Mouse (Mus musculus): Measurements from ENCODE around the gene Pdgfra. TPM values are rescaled to one million over a fixed set of nuclear protein-coding genes. Genes with fewer than 3 reads are reported as not detected.

Pdgfra gene
- polyA plus RNA-seq, 1 experiment from 2014 or later: 20.4 TPM

DNA sequence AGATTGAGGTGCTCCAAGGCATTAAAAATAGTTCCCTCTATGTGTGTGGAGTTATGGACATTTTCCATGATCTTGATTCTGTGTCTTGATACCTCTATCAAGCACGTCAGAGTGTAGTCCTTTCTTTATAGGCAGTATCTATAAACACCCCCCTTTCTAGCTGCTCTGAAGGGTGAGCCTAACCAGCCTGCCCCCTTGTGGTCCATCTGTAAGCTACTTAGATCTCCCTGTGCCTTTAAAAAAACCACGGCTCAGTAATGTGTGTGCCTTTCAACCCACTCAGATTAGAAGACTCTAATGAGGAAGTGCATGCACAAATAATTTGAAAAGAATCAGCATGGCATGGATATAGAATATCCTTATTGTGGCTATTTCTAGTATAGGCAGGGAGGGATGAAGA lies 86.3 kb downstream of the Pdgfra start:
- no peak overlapping the region for H3K27ac ChIP-seq
- WGBS: 49% methylated on average over 2 of the region's 2 CpGs
- no peaks in the 10 kb centered on the region for H3K27me3 ChIP-seq (ENCODE audit: insufficient read depth, poor library complexity, severe bottlenecking)
- H3K4me1 ChIP-seq (replicated peaks): no peaks in the 10 kb centered on the region
- no peaks in the 10 kb centered on the region for H3K9me3 ChIP-seq
- H3K36me3 ChIP-seq: no peaks in the 10 kb centered on the region
- no peak for DNase-seq (ENCODE audit: low spot score)
- H3K4me3 ChIP-seq: no peak overlapping the region

GRCm38 (mm10) chr5:75238928-75239777 lies 87.1 kb downstream of the Pdgfra start:
- H3K27ac ChIP-seq: no peak overlapping the region
- no peaks in the 10 kb centered on the region for H3K36me3 ChIP-seq
- H3K4me1 ChIP-seq (replicated peaks): no peaks in the 10 kb centered on the region
- WGBS: 85% methylated on average over 15 of the region's 15 CpGs
- H3K4me3 ChIP-seq: no peak overlapping the region
- DNase-seq (ENCODE audit: low spot score): no peak
- no peaks in the 10 kb centered on the region for H3K9me3 ChIP-seq
- no peaks in the 10 kb centered on the region for H3K27me3 ChIP-seq (ENCODE audit: insufficient read depth, poor library complexity, severe bottlenecking)

DNA sequence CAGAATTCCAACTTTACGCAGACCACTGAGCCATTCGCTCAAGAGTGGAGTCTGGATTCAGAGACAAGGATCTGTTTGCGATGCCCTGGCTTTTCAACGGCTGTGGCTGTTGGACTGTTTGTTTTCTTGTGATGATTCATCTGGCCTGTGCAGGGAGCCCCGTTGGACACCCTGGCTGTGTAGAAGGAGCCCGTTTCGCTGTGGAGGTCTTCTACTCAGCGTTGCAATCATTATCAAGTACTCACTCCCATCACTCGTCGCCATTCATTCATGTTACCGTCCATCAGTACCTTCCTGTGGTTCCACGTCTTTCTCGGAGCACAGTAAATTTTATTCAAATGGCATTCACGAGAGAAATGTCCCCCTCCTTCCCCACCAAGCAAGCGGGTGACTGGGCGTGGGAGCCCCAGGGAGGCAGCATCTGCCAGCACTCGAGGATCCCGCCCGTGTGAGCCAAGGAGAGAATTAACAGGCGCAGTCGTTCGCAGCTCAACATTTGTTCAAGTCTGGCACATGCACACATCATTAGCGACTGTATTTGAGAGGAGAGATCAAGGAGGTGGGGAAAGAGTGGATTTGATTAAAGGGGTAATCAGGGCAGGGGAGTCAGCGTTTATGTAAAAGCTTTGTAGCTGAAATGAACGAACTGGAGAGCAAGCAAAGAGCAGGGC lies 95.1 kb downstream of the Pdgfra start:
- Histone ChIP-seq H3K27me3 (ENCODE audit: insufficient read depth, poor library complexity, severe bottlenecking) (no peaks in the 10 kb centered on the region), H3K27ac (no peak overlapping the region), H3K4me1 (replicated peaks) (no peaks in the 10 kb centered on the region), H3K9me3 (no peaks in the 10 kb centered on the region), H3K36me3 (no peaks in the 10 kb centered on the region), H3K4me3 (no peak overlapping the region)
- 78% methylated on average over 25 of the region's 25 CpGs for WGBS
- no peak for DNase-seq (ENCODE audit: low spot score)

Other genes with a start within 250 kb of the Pdgfra start
- 33.3 and 38.7 TPM in 2 replicates for gene Chic2, start 107.5 kb upstream of the Pdgfra start, polyA plus RNA-seq (2016; fragmentation: Nextera tagmentation; extraction: Ambion mirVana)
- 0.67 and 5.9 TPM in 2 replicates for gene Gsx2, start 76.7 kb upstream of the Pdgfra start, polyA plus RNA-seq (2016; fragmentation: Nextera tagmentation; extraction: Ambion mirVana)

Data from hindbrain, embryonic 10.5 days (tissue).